Mouse (Mus musculus): ENCODE measurements at regions not wholly inside any gene's neighbourhood (a gene's known extent, or its start where the extent isn't known, plus 50 kb on each side); places are given as distances from the start of the nearest gene placed in this dataset.

DNA sequence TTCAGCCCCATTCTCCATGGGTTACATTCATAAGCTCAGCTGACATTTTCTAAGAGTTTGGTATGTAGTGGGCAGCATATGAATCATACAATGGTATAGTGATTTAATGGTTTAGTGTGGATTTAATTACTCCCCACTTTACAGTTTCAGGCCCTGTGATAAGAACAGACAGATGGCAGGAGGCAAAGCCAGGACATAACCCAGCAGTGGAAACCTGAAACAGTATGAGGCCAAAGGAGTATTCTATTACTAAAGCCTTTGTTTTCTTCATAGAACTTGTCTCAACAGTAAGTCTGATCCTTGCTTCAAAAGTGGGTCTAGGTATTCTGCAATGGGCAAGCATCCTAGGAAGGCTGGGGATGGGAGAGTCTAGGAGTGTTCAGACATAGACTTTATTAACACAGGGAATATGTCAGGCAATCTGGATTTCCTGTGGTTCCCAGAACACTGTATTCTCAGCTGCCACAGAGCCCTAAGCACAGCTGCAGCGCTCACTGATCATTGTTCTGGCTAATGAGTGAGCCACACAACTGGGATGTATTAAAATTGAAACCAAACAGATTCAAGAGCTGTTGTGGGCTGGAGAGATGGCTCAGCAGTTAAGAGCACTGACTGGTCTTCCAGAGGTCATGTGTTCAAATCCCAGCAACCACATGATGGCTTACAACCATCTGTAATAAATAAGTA, 604.6 kb downstream of the Diaph3 start:
- Histone ChIP-seq H3K79me2 (ENCODE audit: control insufficient read depth, insufficient read depth) (no peaks in the 10 kb centered on the region), H3K4me3 (no peak overlapping the region), H3K36me3 (ENCODE audit: control insufficient read depth, insufficient read depth) (no peaks in the 10 kb centered on the region), H3ac (ENCODE audit: control insufficient read depth, insufficient read length) (no peak overlapping the region), H3K4me2 (ENCODE audit: low read depth) (peak overlapping the region; percentile 44), H3K27me3 (ENCODE audit: control insufficient read depth, insufficient read depth, insufficient read length) (no peaks in the 10 kb centered on the region)
- TF ChIP-seq TCF12 (IDR thresholded peaks at IDR 0.05; ENCODE audit: insufficient read depth, poor library complexity, severe bottlenecking) (peak; percentile 86), MYOG (IDR thresholded peaks at IDR 0.05; ENCODE audit: control insufficient read depth in 1 of 3, insufficient read depth in 1 of 3, insufficient read length in 2 of 3, low read depth in 2 of 3) (peak in 2 of 3 experiments; percentile 42 to 83), MYOD1 (IDR thresholded peaks at IDR 0.05; ENCODE audit: control insufficient read depth in 1 of 3, insufficient read length in 2 of 3, low read depth in 2 of 3) (peak; percentile 62 to 94 (median 87)), E2F4 (IDR thresholded peaks at IDR 0.05; ENCODE audit: insufficient read depth) (no peak), TCF3 (IDR thresholded peaks at IDR 0.05; ENCODE audit: insufficient read length, low read depth) (peak; percentile 69), REST (IDR thresholded peaks at IDR 0.05; ENCODE audit: insufficient read depth, insufficient read length) (no peak)

DNA sequence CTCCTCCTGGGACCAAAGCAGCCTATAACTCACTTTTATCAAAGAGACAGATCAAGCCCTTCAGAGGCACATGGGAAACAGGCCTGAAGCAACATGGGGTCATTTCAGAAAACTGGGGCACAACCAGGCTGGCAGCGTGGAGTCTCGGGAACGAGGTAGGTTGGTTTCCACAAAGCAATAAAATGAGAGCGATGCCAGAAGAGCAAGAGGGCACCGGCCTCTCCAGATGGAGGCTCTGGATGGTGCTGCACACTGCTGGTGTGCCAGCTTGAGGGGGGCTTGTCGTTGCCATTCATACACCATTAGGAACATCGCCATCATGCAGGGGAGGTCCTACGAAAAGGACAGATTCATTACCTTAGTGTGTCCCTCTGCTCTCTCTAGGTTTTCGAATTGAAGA, 630.6 kb downstream of the Diaph3 start:
- no peak for TF ChIP-seq CEBPB (IDR thresholded peaks at IDR 0.05; ENCODE audit: insufficient read depth, poor library complexity, severe bottlenecking)
- TF ChIP-seq MYOG (IDR thresholded peaks at IDR 0.05; ENCODE audit: control insufficient read depth in 1 of 3, insufficient read depth in 1 of 3, insufficient read length in 2 of 3, low read depth in 2 of 3), result no peak
- TF ChIP-seq TCF3 (IDR thresholded peaks at IDR 0.05; ENCODE audit: insufficient read length, low read depth), result no peak
- TF ChIP-seq REST (IDR thresholded peaks at IDR 0.05; ENCODE audit: insufficient read depth, insufficient read length), result no peak
- no peak for TF ChIP-seq USF1 (IDR thresholded peaks at IDR 0.05; ENCODE audit: low read depth)
- no peak for TF ChIP-seq POLR2AphosphoS2 (IDR thresholded peaks at IDR 0.05; ENCODE audit: insufficient read length, low read depth)
- TF ChIP-seq E2F4 (IDR thresholded peaks at IDR 0.05; ENCODE audit: insufficient read depth), result no peak
- no peak for TF ChIP-seq POLR2A (IDR thresholded peaks at IDR 0.05; ENCODE audit: insufficient read length, low read depth)
- TF ChIP-seq SRF (IDR thresholded peaks at IDR 0.05; ENCODE audit: control insufficient read depth, insufficient read length, low read depth), result no peak
- TF ChIP-seq MAX (IDR thresholded peaks at IDR 0.05; ENCODE audit: low read depth), result no peak
- no peak for TF ChIP-seq MYOD1 (IDR thresholded peaks at IDR 0.05; ENCODE audit: control insufficient read depth in 1 of 3, insufficient read length in 2 of 3, low read depth in 2 of 3)
- TF ChIP-seq TCF12 (IDR thresholded peaks at IDR 0.05; ENCODE audit: insufficient read depth, poor library complexity, severe bottlenecking), result no peak
- no peak overlapping the region for H3K4me3 ChIP-seq
- H3K4me2 ChIP-seq (ENCODE audit: low read depth), result no peak overlapping the region
- no peaks in the 10 kb centered on the region for H3K27me3 ChIP-seq (ENCODE audit: control insufficient read depth, insufficient read depth, insufficient read length)
- H3K79me2 ChIP-seq (ENCODE audit: control insufficient read depth, insufficient read depth), result no peaks in the 10 kb centered on the region
- H3ac ChIP-seq (ENCODE audit: control insufficient read depth, insufficient read length), result no peak overlapping the region
- no peaks in the 10 kb centered on the region for H3K36me3 ChIP-seq (ENCODE audit: control insufficient read depth, insufficient read depth)

DNA sequence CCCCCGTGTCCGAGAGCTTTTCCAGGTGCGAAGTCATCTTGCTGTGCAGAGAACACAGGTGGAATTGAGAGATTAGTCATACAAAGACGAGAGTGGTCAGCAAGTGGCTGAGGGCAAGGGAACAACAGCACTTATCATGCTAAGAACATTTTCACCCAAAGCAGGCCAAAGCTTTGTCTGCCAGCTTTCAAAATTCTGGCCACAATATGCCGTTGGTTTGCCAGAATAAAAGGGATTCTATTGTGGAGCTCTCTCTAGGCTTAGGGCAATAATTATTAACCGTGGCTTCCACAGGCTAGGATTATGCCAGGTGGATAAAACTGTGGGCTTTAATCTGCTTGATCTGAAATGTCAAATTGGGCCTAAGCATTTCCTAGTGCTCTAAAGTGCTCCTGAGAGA, 631.3 kb downstream of the Diaph3 start:
- no peak for TF ChIP-seq POLR2A (IDR thresholded peaks at IDR 0.05; ENCODE audit: insufficient read length, low read depth)
- TF ChIP-seq POLR2AphosphoS2 (IDR thresholded peaks at IDR 0.05; ENCODE audit: insufficient read length, low read depth), result no peak
- TF ChIP-seq MAX (IDR thresholded peaks at IDR 0.05; ENCODE audit: low read depth), result no peak
- TF ChIP-seq TCF12 (IDR thresholded peaks at IDR 0.05; ENCODE audit: insufficient read depth, poor library complexity, severe bottlenecking), result no peak
- TF ChIP-seq SRF (IDR thresholded peaks at IDR 0.05; ENCODE audit: control insufficient read depth, insufficient read length, low read depth), result no peak
- no peak for TF ChIP-seq MYOG (IDR thresholded peaks at IDR 0.05; ENCODE audit: control insufficient read depth in 1 of 3, insufficient read depth in 1 of 3, insufficient read length in 2 of 3, low read depth in 2 of 3)
- TF ChIP-seq CEBPB (IDR thresholded peaks at IDR 0.05; ENCODE audit: insufficient read depth, poor library complexity, severe bottlenecking), result no peak
- no peak for TF ChIP-seq USF1 (IDR thresholded peaks at IDR 0.05; ENCODE audit: low read depth)
- TF ChIP-seq REST (IDR thresholded peaks at IDR 0.05; ENCODE audit: insufficient read depth, insufficient read length), result no peak
- no peak for TF ChIP-seq TCF3 (IDR thresholded peaks at IDR 0.05; ENCODE audit: insufficient read length, low read depth)
- TF ChIP-seq MYOD1 (IDR thresholded peaks at IDR 0.05; ENCODE audit: control insufficient read depth in 1 of 3, insufficient read length in 2 of 3, low read depth in 2 of 3), result no peak
- TF ChIP-seq E2F4 (IDR thresholded peaks at IDR 0.05; ENCODE audit: insufficient read depth), result no peak
- no peak overlapping the region for H3ac ChIP-seq (ENCODE audit: control insufficient read depth, insufficient read length)
- no peaks in the 10 kb centered on the region for H3K27me3 ChIP-seq (ENCODE audit: control insufficient read depth, insufficient read depth, insufficient read length)
- no peaks in the 10 kb centered on the region for H3K79me2 ChIP-seq (ENCODE audit: control insufficient read depth, insufficient read depth)
- H3K36me3 ChIP-seq (ENCODE audit: control insufficient read depth, insufficient read depth), result no peaks in the 10 kb centered on the region
- H3K4me3 ChIP-seq, result no peak overlapping the region
- H3K4me2 ChIP-seq (ENCODE audit: low read depth), result no peak overlapping the region

DNA sequence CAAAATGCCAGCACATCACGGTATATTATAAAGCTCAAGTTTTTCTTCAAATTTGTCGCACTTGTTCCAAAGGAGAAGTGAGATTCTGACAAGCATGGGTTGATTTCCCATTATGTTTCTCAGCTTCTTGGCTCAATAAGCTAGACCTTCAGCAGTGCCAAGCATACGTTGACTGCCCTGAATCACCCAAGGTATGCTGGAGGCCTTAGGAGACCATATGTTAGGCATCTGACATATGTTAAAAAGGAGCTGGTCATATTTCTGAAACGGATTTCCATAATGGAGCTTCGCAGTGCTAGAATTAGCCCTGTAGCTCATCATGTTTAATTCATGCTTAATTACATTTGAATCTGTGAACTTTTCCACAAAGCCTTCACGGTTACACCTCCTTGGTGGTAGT, 634.7 kb downstream of the Diaph3 start:
- no peak overlapping the region for H3K4me3 ChIP-seq
- H3K79me2 ChIP-seq (ENCODE audit: control insufficient read depth, insufficient read depth), result no peaks in the 10 kb centered on the region
- no peak overlapping the region for H3K4me2 ChIP-seq (ENCODE audit: low read depth)
- TF ChIP-seq MAX (IDR thresholded peaks at IDR 0.05; ENCODE audit: low read depth) (no peak), TCF3 (IDR thresholded peaks at IDR 0.05; ENCODE audit: insufficient read length, low read depth) (no peak)
- H3K36me3 ChIP-seq (ENCODE audit: control insufficient read depth, insufficient read depth), result no peaks in the 10 kb centered on the region
- no peak overlapping the region for H3ac ChIP-seq (ENCODE audit: control insufficient read depth, insufficient read length)
- H3K27me3 ChIP-seq (ENCODE audit: control insufficient read depth, insufficient read depth, insufficient read length), result no peaks in the 10 kb centered on the region

DNA sequence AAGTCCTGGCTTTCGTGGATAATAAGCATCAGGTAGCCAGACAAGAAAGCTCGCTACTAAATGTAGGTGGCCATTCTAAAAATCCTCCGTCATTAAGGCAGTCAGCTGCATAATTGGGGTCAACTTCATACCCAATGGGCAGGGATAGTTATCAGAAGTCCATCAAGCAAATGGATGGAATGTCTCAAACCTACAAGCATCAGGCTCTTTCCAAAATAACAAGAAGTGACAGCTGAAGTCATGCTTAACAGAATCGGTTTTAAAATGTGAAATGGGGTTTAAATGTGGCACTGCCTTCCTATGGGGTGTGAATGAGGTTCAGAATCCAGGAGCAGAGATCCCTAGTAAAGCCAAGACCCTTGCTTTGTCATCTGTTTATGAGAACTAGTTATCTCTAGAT, 650.2 kb downstream of the Diaph3 start:
- H3K36me3 ChIP-seq (ENCODE audit: control insufficient read depth, insufficient read depth), result no peaks in the 10 kb centered on the region
- H3K4me2 ChIP-seq (ENCODE audit: low read depth), result no peak overlapping the region
- H3K27me3 ChIP-seq (ENCODE audit: control insufficient read depth, insufficient read depth, insufficient read length), result no peaks in the 10 kb centered on the region
- H3K4me3 ChIP-seq, result no peak overlapping the region
- no peaks in the 10 kb centered on the region for H3K79me2 ChIP-seq (ENCODE audit: control insufficient read depth, insufficient read depth)
- no peak for TF ChIP-seq CEBPB (IDR thresholded peaks at IDR 0.05; ENCODE audit: insufficient read depth, poor library complexity, severe bottlenecking)
- TF ChIP-seq TCF12 (IDR thresholded peaks at IDR 0.05; ENCODE audit: insufficient read depth, poor library complexity, severe bottlenecking), result no peak
- no peak for TF ChIP-seq E2F4 (IDR thresholded peaks at IDR 0.05; ENCODE audit: insufficient read depth)
- no peak for TF ChIP-seq POLR2A (IDR thresholded peaks at IDR 0.05; ENCODE audit: insufficient read length, low read depth)
- TF ChIP-seq USF1 (IDR thresholded peaks at IDR 0.05; ENCODE audit: low read depth), result no peak
- no peak for TF ChIP-seq MAX (IDR thresholded peaks at IDR 0.05; ENCODE audit: low read depth)
- no peak for TF ChIP-seq TCF3 (IDR thresholded peaks at IDR 0.05; ENCODE audit: insufficient read length, low read depth)
- no peak for TF ChIP-seq REST (IDR thresholded peaks at IDR 0.05; ENCODE audit: insufficient read depth, insufficient read length)
- no peak for TF ChIP-seq MYOG (IDR thresholded peaks at IDR 0.05; ENCODE audit: control insufficient read depth in 1 of 3, insufficient read depth in 1 of 3, insufficient read length in 2 of 3, low read depth in 2 of 3)
- TF ChIP-seq POLR2AphosphoS2 (IDR thresholded peaks at IDR 0.05; ENCODE audit: insufficient read length, low read depth), result no peak
- H3ac ChIP-seq (ENCODE audit: control insufficient read depth, insufficient read length), result no peak overlapping the region

Measured in myocyte (in vitro differentiated cells).